Mouse (Mus musculus): Measurements from ENCODE around the gene Pnliprp1. TPM values are rescaled to one million over a fixed set of nuclear protein-coding genes. Genes with fewer than 3 reads are reported as not detected.

Gene Pnliprp1
- 0.92 and 3.9 TPM in 2 replicates for polyA plus RNA-seq (2015; fragmentation: Nextera tagmentation; extraction: Ambion mirVana)

- WGBS = 39% methylated on average over 5 of the region's 5 CpGs
- Histone ChIP-seq H3K36me3 (ENCODE audit: control insufficient read depth, insufficient read depth) (no peaks in the 10 kb centered on the region), H3K27me3 (ENCODE audit: control insufficient read depth, insufficient read depth, low read length) (no peaks in the 10 kb centered on the region), H3K27ac (ENCODE audit: low read length) (no peak within 1 kb of the TSS), H3K4me2 (ENCODE audit: low read depth, low read length) (no peak within 1 kb of the TSS), H3K9ac (ENCODE audit: low read length) (no peak within 1 kb of the TSS), H3K4me3 (ENCODE audit: low read length) (no peak within 1 kb of the TSS), H3K4me1 (ENCODE audit: control insufficient read depth, insufficient read depth, low read length) (no peaks in the 10 kb centered on the region), H3K9me3 (replicated peaks; ENCODE audit: control insufficient read depth, low read length) (no peaks in the 10 kb centered on the region)
- ATAC-seq (replicated peaks; ENCODE audit: extremely low read depth, insufficient read depth, low FRiP score) = no peak
Observed at GRCm38 (mm10) chr19:58728445-58729031, at the start of gene Pnliprp1. Pnliprp1 (plus strand) TSS chr19:58728887.

- Histone ChIP-seq H3K27me3 (ENCODE audit: control insufficient read depth, insufficient read depth, low read length) (no peaks in the 10 kb centered on the region), H3K9ac (ENCODE audit: low read length) (no peak overlapping the region)
- no peak for ATAC-seq (replicated peaks; ENCODE audit: extremely low read depth, insufficient read depth, low FRiP score)
Observed at GRCm38 (mm10) chr19:58688933-58689332, 39.8 kb upstream of the Pnliprp1 start.

GRCm38 (mm10) chr19:58695314-58695713 lies 33.4 kb upstream of the Pnliprp1 start:
- WGBS = 73% methylated on average over 3 of the region's 3 CpGs
- ATAC-seq (replicated peaks; ENCODE audit: extremely low read depth, insufficient read depth, low FRiP score) = no peak
- no peaks in the 10 kb centered on the region for H3K4me1 ChIP-seq (ENCODE audit: control insufficient read depth, insufficient read depth, low read length)
- H3K27me3 ChIP-seq (ENCODE audit: control insufficient read depth, insufficient read depth, low read length) = no peaks in the 10 kb centered on the region
- H3K27ac ChIP-seq (ENCODE audit: low read length) = no peak overlapping the region
- H3K9ac ChIP-seq (ENCODE audit: low read length) = no peak overlapping the region
- H3K36me3 ChIP-seq (ENCODE audit: control insufficient read depth, insufficient read depth) = no peaks in the 10 kb centered on the region
- no peak overlapping the region for H3K4me3 ChIP-seq (ENCODE audit: low read length)
- no peak overlapping the region for H3K4me2 ChIP-seq (ENCODE audit: low read depth, low read length)
- 0 out of 2 replicates have a peak, but pooled peaks cover 3% of the 10 kb centered on the region for H3K9me3 ChIP-seq (replicated peaks; ENCODE audit: control insufficient read depth, low read length)

More at GRCm38 (mm10) chr19:58688933-58689332, 39.8 kb upstream of the Pnliprp1 start:
- WGBS = 62% methylated on average over 1 of the region's 1 CpGs
- H3K9me3 ChIP-seq (replicated peaks; ENCODE audit: control insufficient read depth, low read length) = no peaks in the 10 kb centered on the region
- H3K4me2 ChIP-seq (ENCODE audit: low read depth, low read length) = no peak overlapping the region
- H3K4me3 ChIP-seq (ENCODE audit: low read length) = no peak overlapping the region
- no peaks in the 10 kb centered on the region for H3K36me3 ChIP-seq (ENCODE audit: control insufficient read depth, insufficient read depth)
- H3K4me1 ChIP-seq (ENCODE audit: control insufficient read depth, insufficient read depth, low read length) = no peaks in the 10 kb centered on the region
- H3K27ac ChIP-seq (ENCODE audit: low read length) = no peak overlapping the region

GRCm38 (mm10) chr19:58696235-58696634 lies 32.5 kb upstream of the Pnliprp1 start:
- no peaks in the 10 kb centered on the region for H3K27me3 ChIP-seq (ENCODE audit: control insufficient read depth, insufficient read depth, low read length)
- H3K27ac ChIP-seq (ENCODE audit: low read length) = no peak overlapping the region
- 0 out of 2 replicates have a peak, but pooled peaks cover 3% of the 10 kb centered on the region for H3K9me3 ChIP-seq (replicated peaks; ENCODE audit: control insufficient read depth, low read length)
- H3K4me3 ChIP-seq (ENCODE audit: low read length) = no peak overlapping the region
- H3K4me2 ChIP-seq (ENCODE audit: low read depth, low read length) = no peak overlapping the region
- H3K36me3 ChIP-seq (ENCODE audit: control insufficient read depth, insufficient read depth) = no peaks in the 10 kb centered on the region
- 62% methylated on average over 2 of the region's 2 CpGs for WGBS
- H3K9ac ChIP-seq (ENCODE audit: low read length) = no peak overlapping the region
- no peaks in the 10 kb centered on the region for H3K4me1 ChIP-seq (ENCODE audit: control insufficient read depth, insufficient read depth, low read length)
- no peak for ATAC-seq (replicated peaks; ENCODE audit: extremely low read depth, insufficient read depth, low FRiP score)

- WGBS = 64% methylated on average over 4 of the region's 4 CpGs
- ATAC-seq (replicated peaks; ENCODE audit: extremely low read depth, insufficient read depth, low FRiP score) = no peak
Observed at GRCm38 (mm10) chr19:58704556-58704955, 24.1 kb upstream of the Pnliprp1 start.

GRCm38 (mm10) chr19:58708611-58709010 lies 20.1 kb upstream of the Pnliprp1 start:
- Histone ChIP-seq H3K36me3 (ENCODE audit: control insufficient read depth, insufficient read depth) (no peaks in the 10 kb centered on the region), H3K4me2 (ENCODE audit: low read depth, low read length) (no peak overlapping the region), H3K9me3 (replicated peaks; ENCODE audit: control insufficient read depth, low read length) (no peaks in the 10 kb centered on the region), H3K9ac (ENCODE audit: low read length) (no peak overlapping the region), H3K4me1 (ENCODE audit: control insufficient read depth, insufficient read depth, low read length) (no peaks in the 10 kb centered on the region), H3K4me3 (ENCODE audit: low read length) (no peak overlapping the region), H3K27me3 (ENCODE audit: control insufficient read depth, insufficient read depth, low read length) (no peaks in the 10 kb centered on the region), H3K27ac (ENCODE audit: low read length) (no peak overlapping the region)
- no peak for ATAC-seq (replicated peaks; ENCODE audit: extremely low read depth, insufficient read depth, low FRiP score)
- WGBS = 45% methylated on average over 3 of the region's 3 CpGs

More at GRCm38 (mm10) chr19:58704556-58704955, 24.1 kb upstream of the Pnliprp1 start:
- H3K36me3 ChIP-seq (ENCODE audit: control insufficient read depth, insufficient read depth) = no peaks in the 10 kb centered on the region
- no peaks in the 10 kb centered on the region for H3K27me3 ChIP-seq (ENCODE audit: control insufficient read depth, insufficient read depth, low read length)
- no peaks in the 10 kb centered on the region for H3K4me1 ChIP-seq (ENCODE audit: control insufficient read depth, insufficient read depth, low read length)
- H3K4me3 ChIP-seq (ENCODE audit: low read length) = no peak overlapping the region
- H3K27ac ChIP-seq (ENCODE audit: low read length) = no peak overlapping the region
- H3K9me3 ChIP-seq (replicated peaks; ENCODE audit: control insufficient read depth, low read length) = no peaks in the 10 kb centered on the region
- H3K4me2 ChIP-seq (ENCODE audit: low read depth, low read length) = no peak overlapping the region
- H3K9ac ChIP-seq (ENCODE audit: low read length) = no peak overlapping the region

- WGBS = 78% methylated on average over 4 of the region's 4 CpGs
- H3K4me3 ChIP-seq (ENCODE audit: low read length) = no peak overlapping the region
- no peaks in the 10 kb centered on the region for H3K36me3 ChIP-seq (ENCODE audit: control insufficient read depth, insufficient read depth)
- H3K27me3 ChIP-seq (ENCODE audit: control insufficient read depth, insufficient read depth, low read length) = no peaks in the 10 kb centered on the region
- H3K4me1 ChIP-seq (ENCODE audit: control insufficient read depth, insufficient read depth, low read length) = no peaks in the 10 kb centered on the region
- H3K9ac ChIP-seq (ENCODE audit: low read length) = no peak overlapping the region
- H3K4me2 ChIP-seq (ENCODE audit: low read depth, low read length) = no peak overlapping the region
- H3K27ac ChIP-seq (ENCODE audit: low read length) = no peak overlapping the region
- H3K9me3 ChIP-seq (replicated peaks; ENCODE audit: control insufficient read depth, low read length) = no peaks in the 10 kb centered on the region
- no peak for ATAC-seq (replicated peaks; ENCODE audit: extremely low read depth, insufficient read depth, low FRiP score)
Observed at GRCm38 (mm10) chr19:58717925-58718324, 10.8 kb upstream of the Pnliprp1 start.

GRCm38 (mm10) chr19:58720439-58720838 lies 8.2 kb upstream of the Pnliprp1 start:
- ATAC-seq (replicated peaks; ENCODE audit: extremely low read depth, insufficient read depth, low FRiP score) = no peak
- Histone ChIP-seq H3K27ac (ENCODE audit: low read length) (no peak overlapping the region), H3K9ac (ENCODE audit: low read length) (no peak overlapping the region), H3K4me1 (ENCODE audit: control insufficient read depth, insufficient read depth, low read length) (no peaks in the 10 kb centered on the region), H3K4me2 (ENCODE audit: low read depth, low read length) (no peak overlapping the region), H3K36me3 (ENCODE audit: control insufficient read depth, insufficient read depth) (no peaks in the 10 kb centered on the region), H3K27me3 (ENCODE audit: control insufficient read depth, insufficient read depth, low read length) (no peaks in the 10 kb centered on the region), H3K4me3 (ENCODE audit: low read length) (no peak overlapping the region), H3K9me3 (replicated peaks; ENCODE audit: control insufficient read depth, low read length) (no peaks in the 10 kb centered on the region)

- ATAC-seq (replicated peaks; ENCODE audit: extremely low read depth, insufficient read depth, low FRiP score) = no peak
- WGBS = 55% methylated on average over 5 of the region's 5 CpGs
- Histone ChIP-seq H3K27me3 (ENCODE audit: control insufficient read depth, insufficient read depth, low read length) (no peaks in the 10 kb centered on the region), H3K9ac (ENCODE audit: low read length) (no peak overlapping the region), H3K4me1 (ENCODE audit: control insufficient read depth, insufficient read depth, low read length) (no peaks in the 10 kb centered on the region), H3K27ac (ENCODE audit: low read length) (no peak overlapping the region), H3K4me3 (ENCODE audit: low read length) (no peak overlapping the region), H3K9me3 (replicated peaks; ENCODE audit: control insufficient read depth, low read length) (no peaks in the 10 kb centered on the region), H3K4me2 (ENCODE audit: low read depth, low read length) (no peak overlapping the region), H3K36me3 (ENCODE audit: control insufficient read depth, insufficient read depth) (no peaks in the 10 kb centered on the region)
Observed at GRCm38 (mm10) chr19:58726551-58726950, 2.1 kb upstream of the Pnliprp1 start.

Measured in heart, embryonic 16.5 days (tissue).